Mouse (Mus musculus): ENCODE measurements around the gene Hs3st1. TPM values are rescaled to one million over a fixed set of nuclear protein-coding genes. Genes with fewer than 3 reads are reported as not detected.

Hs3st1 gene
- polyA plus RNA-seq, 1 experiment from 2014 or later: 38.4 TPM

DNA sequence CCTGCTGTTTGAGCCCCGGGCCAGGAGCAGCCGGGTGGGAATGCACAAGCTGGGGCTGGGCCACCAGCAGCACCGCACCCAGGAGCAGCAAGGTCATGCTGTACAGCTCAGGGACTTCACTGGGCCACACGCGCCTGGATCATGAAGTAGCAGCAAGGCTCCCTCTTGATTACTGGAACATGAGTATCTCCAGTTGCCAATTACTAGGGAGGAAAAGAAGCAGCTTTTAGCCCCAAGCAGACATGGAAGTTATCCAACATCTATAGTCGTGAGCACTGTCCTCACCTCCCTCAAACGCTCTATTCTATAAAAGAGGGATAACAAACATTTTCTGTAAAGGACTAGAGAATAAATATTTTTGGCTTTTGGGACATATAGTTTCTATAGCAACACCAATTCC, 140.1 kb downstream of the Hs3st1 start:
- no peaks in the 10 kb centered on the region for H3K27me3 ChIP-seq (ENCODE audit: control insufficient read depth, insufficient read depth, low read depth, low read length)
- H3K36me3 ChIP-seq (ENCODE audit: control insufficient read depth, insufficient read depth, low read length): peaks cover 7% of the 10 kb centered on the region
- H3K9me3 ChIP-seq (replicated peaks; ENCODE audit: control insufficient read depth, low read length, poor library complexity, severe bottlenecking): no peaks in the 10 kb centered on the region
- no peak overlapping the region for H3K4me3 ChIP-seq (ENCODE audit: low read depth, low read length)
- no peak overlapping the region for H3K9ac ChIP-seq (ENCODE audit: low read depth, low read length)
- ATAC-seq: no peak
- peaks cover under 1% of the 10 kb centered on the region; the same call in 1 of the 2 replicates for H3K4me1 ChIP-seq (ENCODE audit: control insufficient read depth, insufficient read depth, low read length)
- H3K27ac ChIP-seq (ENCODE audit: low read length): no peak overlapping the region; the same call in 1 of the 2 replicates
- no peak overlapping the region for H3K4me2 ChIP-seq (ENCODE audit: low read length)
- WGBS: 87% methylated on average over 7 of the region's 7 CpGs

GRCm38 (mm10) chr5:39613534-39613933, 141.7 kb downstream of the Hs3st1 start:
- H3K27me3 ChIP-seq (ENCODE audit: control insufficient read depth, insufficient read depth, low read depth, low read length): no peaks in the 10 kb centered on the region
- no peaks in the 10 kb centered on the region for H3K9me3 ChIP-seq (replicated peaks; ENCODE audit: control insufficient read depth, low read length, poor library complexity, severe bottlenecking)
- H3K36me3 ChIP-seq (ENCODE audit: control insufficient read depth, insufficient read depth, low read length): peaks cover 7% of the 10 kb centered on the region
- 87% methylated on average over 2 of the region's 2 CpGs for WGBS
- no peak for ATAC-seq
- no peak overlapping the region for H3K27ac ChIP-seq (ENCODE audit: low read length)
- no peak overlapping the region for H3K4me2 ChIP-seq (ENCODE audit: low read length)
- H3K4me1 ChIP-seq (ENCODE audit: control insufficient read depth, insufficient read depth, low read length): no peaks in the 10 kb centered on the region
- H3K9ac ChIP-seq (ENCODE audit: low read depth, low read length): no peak overlapping the region
- no peak overlapping the region for H3K4me3 ChIP-seq (ENCODE audit: low read depth, low read length)

DNA sequence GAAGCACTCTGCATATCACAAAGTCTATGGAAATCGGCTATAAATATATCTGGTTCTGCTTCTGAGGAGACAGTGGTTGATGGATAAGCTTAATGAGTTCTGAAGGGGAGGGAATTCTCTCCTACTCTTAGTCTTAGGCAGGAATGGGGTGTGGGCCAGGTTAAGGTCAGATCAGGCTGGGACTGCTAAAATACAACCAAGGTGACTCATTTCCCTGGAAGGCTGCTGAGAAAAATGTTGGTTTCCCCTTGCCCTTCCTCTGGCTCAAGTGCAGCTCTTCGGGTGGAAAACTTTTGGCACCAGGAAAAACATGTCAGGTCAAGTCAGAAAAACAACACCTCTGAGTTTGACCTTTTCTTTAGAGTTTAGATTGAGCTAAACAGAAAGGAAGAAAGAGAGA, 143.0 kb downstream of the Hs3st1 start:
- WGBS: 92% methylated on average over 2 of the region's 2 CpGs
- no peak for ATAC-seq
- no peak overlapping the region for H3K27ac ChIP-seq (ENCODE audit: low read length)
- H3K4me3 ChIP-seq (ENCODE audit: low read depth, low read length): no peak overlapping the region
- H3K9me3 ChIP-seq (replicated peaks; ENCODE audit: control insufficient read depth, low read length, poor library complexity, severe bottlenecking): no peaks in the 10 kb centered on the region
- no peak overlapping the region for H3K4me2 ChIP-seq (ENCODE audit: low read length)
- H3K9ac ChIP-seq (ENCODE audit: low read depth, low read length): no peak overlapping the region
- no peaks in the 10 kb centered on the region for H3K4me1 ChIP-seq (ENCODE audit: control insufficient read depth, insufficient read depth, low read length)
- H3K36me3 ChIP-seq (ENCODE audit: control insufficient read depth, insufficient read depth, low read length): peaks cover 7% of the 10 kb centered on the region
- no peaks in the 10 kb centered on the region for H3K27me3 ChIP-seq (ENCODE audit: control insufficient read depth, insufficient read depth, low read depth, low read length)

- Histone ChIP-seq H3K27me3 (ENCODE audit: control insufficient read depth, insufficient read depth, low read depth, low read length) (no peaks in the 10 kb centered on the region), H3K27ac (ENCODE audit: low read length) (no peak overlapping the region), H3K36me3 (ENCODE audit: control insufficient read depth, insufficient read depth, low read length) (no peaks in the 10 kb centered on the region), H3K9me3 (replicated peaks; ENCODE audit: control insufficient read depth, low read length, poor library complexity, severe bottlenecking) (no peaks in the 10 kb centered on the region), H3K4me3 (ENCODE audit: low read depth, low read length) (no peak overlapping the region), H3K4me2 (ENCODE audit: low read length) (no peak overlapping the region), H3K4me1 (ENCODE audit: control insufficient read depth, insufficient read depth, low read length) (no peaks in the 10 kb centered on the region), H3K9ac (ENCODE audit: low read depth, low read length) (no peak overlapping the region)
- WGBS: 77% methylated on average over 1 of the region's 1 CpGs
- ATAC-seq: no peak
Measured at GRCm38 (mm10) chr5:39608260-39608659, 147.0 kb downstream of the Hs3st1 start.

- H3K9ac ChIP-seq (ENCODE audit: low read depth, low read length): no peak overlapping the region
- WGBS: 56% methylated on average over 2 of the region's 2 CpGs
- H3K4me1 ChIP-seq (ENCODE audit: control insufficient read depth, insufficient read depth, low read length): no peaks in the 10 kb centered on the region
- no peak overlapping the region for H3K4me3 ChIP-seq (ENCODE audit: low read depth, low read length)
- H3K27me3 ChIP-seq (ENCODE audit: control insufficient read depth, insufficient read depth, low read depth, low read length): no peaks in the 10 kb centered on the region
- H3K4me2 ChIP-seq (ENCODE audit: low read length): no peak overlapping the region
- no peak overlapping the region for H3K27ac ChIP-seq (ENCODE audit: low read length)
- peak; percentile 56; the same call in 1 of the 2 replicates for ATAC-seq
- no peaks in the 10 kb centered on the region for H3K9me3 ChIP-seq (replicated peaks; ENCODE audit: control insufficient read depth, low read length, poor library complexity, severe bottlenecking)
- no peaks in the 10 kb centered on the region for H3K36me3 ChIP-seq (ENCODE audit: control insufficient read depth, insufficient read depth, low read length)
Measured at GRCm38 (mm10) chr5:39594737-39595136, 160.5 kb downstream of the Hs3st1 start.
